Mouse (Mus musculus) liver, adult 2 months (tissue): ENCODE results near the gene Clec12b.

Experiments used
- CTCF ChIP-seq: fragments of 200-500 bp; IDR thresholded peaks from 2 replicates; pipeline ENCODE4 v1.5.1; 2011; ENCODE audit warnings: low read depth, low read length, control low read depth
- POLR2A ChIP-seq: fragments of 200-500 bp; IDR thresholded peaks from 2 replicates; pipeline ENCODE4 v1.6.1; 2011; ENCODE audit warnings: low read length, control low read depth; ENCODE audit not compliant: insufficient read depth; ENCODE audit errors: extremely low read depth

GRCm38 (mm10) chr6:129396997-129397396, 11.3 kb upstream of the Clec12b start, which contains the start of gene Clec1b:
- TF ChIP-seq CTCF (no peak), POLR2A (no peak)
